Mouse (Mus musculus): ENCODE data around the gene C1qc. TPM values are rescaled to one million over a fixed set of nuclear protein-coding genes. Genes with fewer than 3 reads are reported as not detected.

C1qc gene
- total RNA-seq (2015; ENCODE audit: low replicate concordance) (27.1 and 31.3 TPM in 2 replicates), total RNA-seq (2017; ENCODE audit: low replicate concordance) (26.6 and 32.5 TPM in 2 replicates)

GRCm38 (mm10) chr4:136892811-136893210 is at the start of gene C1qc:
Gene C1qc, minus strand, starts transcription at chr4:136893065.
- ATAC-seq (replicated peaks; ENCODE audit: low FRiP score, poor library complexity, severe bottlenecking): no peak

DNA sequence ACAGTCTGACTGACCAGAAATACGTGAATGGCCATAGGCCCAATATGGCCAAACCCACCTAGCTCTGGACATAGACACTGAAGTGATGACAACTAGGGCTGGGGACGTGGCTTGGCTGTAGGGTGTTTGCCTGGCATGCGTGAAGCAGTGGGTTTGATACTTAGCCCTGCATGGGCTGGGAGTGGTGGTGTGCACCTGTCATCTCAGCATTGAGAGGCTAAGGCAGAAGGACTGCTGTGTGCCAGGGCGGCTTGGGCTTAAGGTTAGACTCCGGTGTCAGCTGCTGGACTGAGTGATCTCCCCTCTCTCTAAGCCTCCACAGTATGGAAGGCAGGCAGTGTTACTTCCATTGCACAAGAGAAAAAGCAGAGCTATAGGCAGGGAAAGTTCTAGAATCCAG is 45.1 kb upstream of the C1qc start:
- ATAC-seq (replicated peaks; ENCODE audit: low FRiP score, poor library complexity, severe bottlenecking): no peak

GRCm38 (mm10) chr4:136937344-136937743 is 44.5 kb upstream of the C1qc start:
- no peak for ATAC-seq (replicated peaks; ENCODE audit: low FRiP score, poor library complexity, severe bottlenecking)

- ATAC-seq (replicated peaks; ENCODE audit: low FRiP score, poor library complexity, severe bottlenecking): no peak
Measured at GRCm38 (mm10) chr4:136934746-136935613, 42.1 kb upstream of the C1qc start.

DNA sequence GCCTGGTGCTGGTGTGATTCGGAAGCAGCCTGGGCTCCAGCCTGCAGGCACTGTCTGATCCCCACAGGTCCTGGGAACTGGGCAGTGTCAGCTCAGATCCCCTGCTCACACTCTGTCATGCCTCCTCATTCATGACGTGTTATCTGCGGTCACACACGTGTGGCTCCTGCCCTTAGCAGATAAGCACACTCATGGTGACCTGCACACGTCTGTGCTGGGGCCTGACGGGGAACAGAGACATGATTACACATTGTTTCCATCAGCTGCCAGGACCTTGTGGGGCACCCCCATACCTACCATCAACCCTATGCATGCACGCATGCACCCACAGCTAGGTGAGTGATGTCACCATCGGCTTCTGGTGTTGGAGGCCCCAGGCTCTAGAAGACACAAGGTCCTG is 37.6 kb upstream of the C1qc start:
- peak; percentile 45 for ATAC-seq (replicated peaks; ENCODE audit: low FRiP score, poor library complexity, severe bottlenecking)

GRCm38 (mm10) chr4:136928928-136929327 is 36.1 kb upstream of the C1qc start:
- ATAC-seq (replicated peaks; ENCODE audit: low FRiP score, poor library complexity, severe bottlenecking): no peak

DNA sequence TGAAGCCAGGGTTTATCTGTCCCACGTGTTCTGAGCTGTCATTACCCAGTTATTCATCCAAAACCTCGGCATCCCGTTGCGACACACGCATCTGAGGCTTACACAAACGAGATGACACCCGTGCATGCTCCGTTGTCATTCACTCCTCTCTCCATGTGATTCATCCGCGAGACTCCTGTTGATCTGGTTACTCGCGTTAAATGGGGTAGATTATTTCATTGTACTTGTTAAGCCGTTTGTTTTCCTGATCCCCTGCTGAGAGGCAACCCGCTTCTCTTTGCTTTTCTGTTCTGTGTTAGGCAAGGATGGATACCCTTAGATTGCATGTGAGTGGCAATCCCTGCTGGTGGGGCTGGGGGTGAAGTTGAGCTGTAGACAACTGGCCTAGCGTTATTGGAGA is 32.9 kb upstream of the C1qc start:
- ATAC-seq (replicated peaks; ENCODE audit: low FRiP score, poor library complexity, severe bottlenecking): no peak

- ATAC-seq (replicated peaks; ENCODE audit: low FRiP score, poor library complexity, severe bottlenecking): no peak
Measured at GRCm38 (mm10) chr4:136924529-136924928, 31.7 kb upstream of the C1qc start.

DNA sequence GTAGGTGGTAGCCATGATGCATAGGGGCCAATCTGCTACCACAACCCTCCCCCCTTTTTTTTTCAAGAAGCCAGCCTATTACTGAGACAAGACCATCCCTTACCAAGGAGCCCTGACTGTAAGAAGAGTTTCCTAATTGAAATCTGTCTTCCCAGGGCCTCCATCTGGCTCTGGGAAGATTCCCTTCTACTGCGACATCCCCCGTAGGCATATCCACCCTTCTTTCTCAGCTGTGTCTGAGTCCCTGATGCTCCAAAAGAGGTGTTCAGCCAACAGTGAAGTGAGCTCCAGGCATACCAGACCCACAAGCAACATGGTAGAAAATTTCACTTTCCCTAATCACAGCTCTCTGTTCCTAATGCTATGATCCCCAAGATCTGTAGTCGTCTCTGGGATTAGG is 26.7 kb upstream of the C1qc start:
- ATAC-seq (replicated peaks; ENCODE audit: low FRiP score, poor library complexity, severe bottlenecking): no peak

GRCm38 (mm10) chr4:136918834-136919233 is 26.0 kb upstream of the C1qc start:
- ATAC-seq (replicated peaks; ENCODE audit: low FRiP score, poor library complexity, severe bottlenecking): no peak

DNA sequence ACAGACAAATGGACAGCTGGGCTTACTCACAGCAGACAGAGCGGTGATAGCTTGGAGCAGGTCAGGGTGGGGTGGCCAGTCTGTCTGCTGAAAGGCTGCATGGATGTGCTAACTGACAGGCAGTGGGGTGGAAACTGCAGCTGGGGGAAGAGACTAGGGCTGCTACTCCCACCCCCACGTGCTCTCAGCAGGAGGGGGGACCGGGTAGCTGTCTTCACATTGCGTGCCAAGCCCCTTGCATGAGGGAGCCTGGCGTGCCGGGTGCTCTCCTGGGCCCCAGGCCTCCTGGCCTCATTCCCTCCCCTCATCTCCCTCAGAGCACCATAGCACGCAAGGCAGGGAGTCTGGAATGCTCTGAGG is 24.3 kb upstream of the C1qc start:
- no peak for ATAC-seq (replicated peaks; ENCODE audit: low FRiP score, poor library complexity, severe bottlenecking)

GRCm38 (mm10) chr4:136916359-136917164 is 23.7 kb upstream of the C1qc start:
- no peak for ATAC-seq (replicated peaks; ENCODE audit: low FRiP score, poor library complexity, severe bottlenecking)

- no peak for ATAC-seq (replicated peaks; ENCODE audit: low FRiP score, poor library complexity, severe bottlenecking)
Measured at GRCm38 (mm10) chr4:136912841-136913240, 20.0 kb upstream of the C1qc start.

GRCm38 (mm10) chr4:136911804-136912203 is 18.9 kb upstream of the C1qc start:
- ATAC-seq (replicated peaks; ENCODE audit: low FRiP score, poor library complexity, severe bottlenecking): no peak

DNA sequence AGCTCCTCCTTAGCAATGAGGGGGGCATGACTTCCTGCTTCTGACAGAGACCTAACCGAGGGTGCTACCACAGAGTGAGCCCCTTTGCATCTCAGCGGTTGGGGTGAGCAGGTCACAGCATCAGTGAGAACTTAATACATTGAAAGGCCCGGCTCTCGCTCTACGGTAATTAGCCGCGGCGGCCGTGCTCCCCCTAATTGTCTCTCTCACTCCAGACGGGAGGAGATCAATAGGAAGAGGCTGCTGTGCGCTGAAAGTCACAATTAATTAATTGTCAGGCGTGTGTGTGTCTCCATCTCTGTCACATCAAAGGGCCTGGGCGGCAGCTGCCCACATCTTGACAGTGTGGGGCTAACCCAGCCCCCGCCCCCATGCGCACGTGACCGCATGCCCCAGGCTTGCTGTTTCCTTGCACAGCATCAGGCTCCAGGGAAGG is 18.4 kb upstream of the C1qc start:
- no peak for ATAC-seq (replicated peaks; ENCODE audit: low FRiP score, poor library complexity, severe bottlenecking)

DNA sequence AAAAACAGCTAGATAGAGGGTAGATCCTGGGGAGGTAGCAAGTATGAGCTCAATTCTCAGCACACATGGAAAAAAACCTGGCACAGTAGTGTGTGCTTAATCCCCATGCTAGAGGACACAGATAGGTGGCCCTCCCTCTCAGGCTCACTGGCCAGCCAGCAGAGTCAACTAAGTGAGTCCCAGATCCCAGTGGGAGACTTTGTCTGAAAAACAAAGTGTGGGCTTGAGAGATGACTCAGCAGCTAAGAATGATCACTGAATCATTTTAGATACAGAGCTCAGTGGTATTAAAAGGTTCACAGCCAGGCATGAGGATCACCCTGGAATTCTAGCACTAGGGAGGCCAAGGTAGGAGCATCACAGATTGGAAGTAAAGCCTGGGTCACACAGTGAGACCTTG is 14.9 kb upstream of the C1qc start:
- no peak for ATAC-seq (replicated peaks; ENCODE audit: low FRiP score, poor library complexity, severe bottlenecking)

DNA sequence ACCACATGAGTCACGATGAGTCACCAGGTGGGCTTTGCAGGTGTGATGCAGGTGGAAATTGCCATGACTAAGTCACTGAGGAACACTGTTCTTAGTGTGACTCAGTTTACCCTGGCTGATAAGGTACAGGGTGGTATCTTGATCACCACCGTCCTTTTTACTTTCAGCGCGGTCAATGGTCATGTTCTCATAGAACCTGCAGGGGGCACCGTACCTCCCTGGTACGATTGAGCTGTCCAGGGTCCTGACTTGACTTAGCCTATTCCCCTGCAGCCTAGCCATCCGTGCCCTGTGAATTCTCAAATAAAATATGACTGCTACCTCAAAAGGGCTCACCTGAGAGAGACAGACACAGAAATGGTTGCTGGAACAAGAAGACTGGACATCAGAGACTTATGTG is 14.2 kb upstream of the C1qc start:
- no peak for ATAC-seq (replicated peaks; ENCODE audit: low FRiP score, poor library complexity, severe bottlenecking)

- ATAC-seq (replicated peaks; ENCODE audit: low FRiP score, poor library complexity, severe bottlenecking): no peak
Measured at GRCm38 (mm10) chr4:136904767-136905539, 12.1 kb upstream of the C1qc start.

GRCm38 (mm10) chr4:136899154-136899553 is 6.3 kb upstream of the C1qc start:
- no peak for ATAC-seq (replicated peaks; ENCODE audit: low FRiP score, poor library complexity, severe bottlenecking)

GRCm38 (mm10) chr4:136898637-136899036 is 5.8 kb upstream of the C1qc start, which contains the start of gene C1qa:
Gene C1qa, minus strand, starts transcription at chr4:136898803.
- no peak for ATAC-seq (replicated peaks; ENCODE audit: low FRiP score, poor library complexity, severe bottlenecking)

All from erythroblast, adult 5-6 weeks (primary cell).